Mouse (Mus musculus) cerebellum, adult 9-10 months (tissue): ENCODE data around the gene Parp11.

Experiments
- DNase-seq: peaks from one replicate; pipeline ENCODE4 v3.0.0; 2022

Parp11 gene

DNA sequence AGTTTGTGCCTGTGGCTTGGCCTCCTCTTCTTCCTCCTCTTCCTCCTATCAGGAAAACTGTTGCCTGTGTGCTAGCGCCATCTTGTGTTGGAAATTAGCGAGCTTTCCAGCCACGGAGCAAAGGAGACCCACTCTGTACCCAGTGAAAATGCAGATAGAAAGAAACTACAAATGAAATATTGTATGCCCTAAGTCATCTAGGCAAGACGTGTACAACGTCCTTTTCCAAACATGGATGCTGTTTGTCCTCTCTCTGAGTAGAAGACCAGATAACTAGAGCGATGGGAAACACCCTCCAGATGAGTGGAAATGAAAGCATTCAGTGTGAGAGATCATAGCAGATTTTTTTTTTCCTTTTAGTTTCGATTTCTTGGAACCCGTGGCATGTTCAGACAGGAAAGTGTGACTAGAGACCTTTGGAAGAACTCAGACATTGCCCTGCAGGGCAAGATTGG lies at the start of gene Parp11:
TSS of gene Parp11 (plus strand) at position 405 of the 455 bp plus-strand sequence.
- DNase-seq = peak; percentile 49

- no peak for DNase-seq
These were observed 48.6 kb upstream of the Parp11 start for GRCm38 (mm10) chr6:127398073-127398472.

- no peak for DNase-seq
These were observed 45.2 kb upstream of the Parp11 start for GRCm38 (mm10) chr6:127401419-127401818.

DNA sequence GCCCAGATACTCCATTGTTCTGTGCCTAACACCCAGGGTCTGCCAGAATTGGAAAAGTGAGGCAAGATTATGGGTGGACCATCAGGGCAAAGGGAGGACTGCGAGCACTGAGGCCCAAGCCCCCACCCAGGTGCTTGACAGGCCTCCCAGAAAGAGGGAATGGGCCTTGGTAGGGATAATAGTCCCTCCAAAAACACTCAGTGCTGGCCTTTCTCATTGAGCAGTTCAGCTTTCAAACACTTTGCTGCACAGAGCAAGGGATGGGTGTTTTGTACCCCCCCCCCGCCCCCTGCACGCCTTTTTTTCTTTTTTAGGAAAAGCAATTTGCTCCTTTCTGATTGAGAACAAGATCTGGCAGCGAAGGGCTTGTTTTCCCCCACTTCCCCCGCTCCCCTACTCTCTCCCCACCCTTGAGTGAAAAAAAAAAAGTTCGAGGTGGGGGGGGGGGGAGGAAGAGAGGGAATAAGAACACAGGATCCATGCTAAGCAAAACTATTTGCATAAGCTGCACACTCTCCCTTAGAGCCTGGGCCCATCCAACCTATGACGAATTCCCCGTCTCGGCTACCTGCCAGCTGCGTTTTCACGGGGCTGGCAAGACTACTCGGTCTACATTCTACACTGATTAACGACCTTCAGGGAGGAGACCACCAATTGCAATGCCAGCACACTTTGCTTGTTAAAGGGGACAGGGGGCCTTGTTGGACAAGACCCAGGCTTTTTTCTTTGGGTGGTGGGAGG lies 42.4 kb upstream of the Parp11 start:
- DNase-seq = no peak

- no peak for DNase-seq
These were observed 41.0 kb upstream of the Parp11 start for GRCm38 (mm10) chr6:127405682-127406081.

DNA sequence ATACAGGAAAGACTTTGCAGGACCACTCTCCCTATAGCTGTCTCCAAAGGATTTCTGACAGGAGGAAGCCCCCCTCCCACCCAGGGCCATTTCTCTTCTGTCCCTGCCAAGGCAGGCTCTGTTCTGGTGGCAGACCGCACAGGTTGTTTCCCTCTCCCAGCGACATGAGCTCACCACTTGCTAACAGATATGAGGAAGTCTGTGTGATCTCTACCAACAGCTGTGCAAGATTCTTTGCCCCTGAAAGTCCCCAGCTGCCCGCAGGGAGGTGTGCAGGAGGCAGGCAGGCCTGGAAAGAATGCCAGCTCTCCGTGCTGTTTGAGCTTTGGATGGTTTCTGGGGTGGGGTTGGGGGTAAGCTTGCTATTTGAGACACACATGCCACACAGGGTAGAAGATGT lies 38.9 kb upstream of the Parp11 start:
- no peak for DNase-seq

DNA sequence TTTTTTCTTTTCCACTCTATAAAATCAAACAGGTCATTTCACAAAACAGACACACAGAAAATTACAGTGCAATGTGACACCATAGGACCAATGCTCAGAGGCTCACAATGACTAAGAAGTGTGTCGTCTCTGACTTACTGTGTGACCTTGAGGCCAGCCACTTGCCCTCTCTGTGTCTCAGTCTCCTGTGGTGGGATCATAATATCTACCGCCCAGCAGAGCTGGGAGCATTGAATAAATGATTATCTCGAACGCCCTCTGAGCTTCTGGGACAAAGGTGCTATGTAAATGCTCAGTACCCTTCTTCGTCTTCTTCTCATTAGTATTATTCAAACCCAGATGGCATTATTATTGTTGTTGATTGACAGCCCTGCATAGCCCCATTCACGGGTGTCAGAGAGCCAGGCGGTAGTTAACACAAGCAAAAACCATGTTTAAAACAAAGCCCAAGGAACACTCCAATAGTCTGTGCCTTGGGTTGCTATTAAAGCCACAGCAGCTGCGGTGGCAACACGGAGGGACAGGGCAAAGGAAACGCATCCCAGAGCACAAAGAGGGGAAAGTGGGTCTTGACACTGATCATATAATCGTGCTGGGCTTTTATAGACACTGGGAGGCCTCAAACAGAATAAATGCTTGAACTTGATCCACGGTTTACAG lies 29.0 kb upstream of the Parp11 start:
- DNase-seq = no peak

GRCm38 (mm10) chr6:127418322-127418721 lies 28.3 kb upstream of the Parp11 start:
- no peak for DNase-seq

DNA sequence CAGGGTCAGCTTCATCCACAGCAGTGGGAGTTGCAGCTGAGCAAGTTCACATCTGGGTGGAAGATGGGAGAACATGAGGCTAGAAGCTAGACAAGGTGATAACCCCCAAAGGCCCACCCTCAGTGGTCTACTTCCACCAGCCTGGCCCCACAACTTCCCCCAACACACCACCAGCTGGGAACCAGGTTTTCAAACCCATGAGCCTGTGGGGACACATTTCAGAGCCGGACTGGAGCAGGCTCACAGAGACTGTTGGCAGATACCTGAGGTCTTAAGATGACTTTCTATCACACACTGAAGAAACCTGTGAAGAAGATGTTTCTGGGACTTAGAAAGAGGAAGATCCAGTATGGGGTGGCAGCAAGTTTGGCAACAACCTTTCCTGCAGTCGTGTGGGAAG lies 26.5 kb upstream of the Parp11 start:
- no peak for DNase-seq

GRCm38 (mm10) chr6:127425095-127425494 lies 21.5 kb upstream of the Parp11 start:
- DNase-seq = no peak

DNA sequence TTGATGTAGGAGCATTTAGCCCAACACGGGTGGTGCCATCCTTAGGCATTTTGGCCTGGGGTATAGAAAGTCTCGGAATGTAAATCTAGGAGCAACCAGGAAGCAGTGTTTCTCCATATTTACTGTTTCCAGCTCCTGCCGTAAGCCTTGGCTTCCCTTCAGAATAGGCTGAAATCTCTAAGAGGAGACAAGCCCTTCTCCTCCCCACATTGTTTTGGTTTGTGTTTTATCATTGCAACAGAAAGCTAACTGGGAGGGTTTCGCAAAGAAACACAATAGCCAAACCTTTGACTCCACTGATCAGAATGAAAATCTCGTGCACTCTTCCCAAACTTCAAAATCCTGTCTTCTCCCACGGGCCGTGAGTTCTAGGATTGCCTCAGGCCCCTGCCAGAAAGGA lies 15.9 kb upstream of the Parp11 start:
- DNase-seq = no peak

DNA sequence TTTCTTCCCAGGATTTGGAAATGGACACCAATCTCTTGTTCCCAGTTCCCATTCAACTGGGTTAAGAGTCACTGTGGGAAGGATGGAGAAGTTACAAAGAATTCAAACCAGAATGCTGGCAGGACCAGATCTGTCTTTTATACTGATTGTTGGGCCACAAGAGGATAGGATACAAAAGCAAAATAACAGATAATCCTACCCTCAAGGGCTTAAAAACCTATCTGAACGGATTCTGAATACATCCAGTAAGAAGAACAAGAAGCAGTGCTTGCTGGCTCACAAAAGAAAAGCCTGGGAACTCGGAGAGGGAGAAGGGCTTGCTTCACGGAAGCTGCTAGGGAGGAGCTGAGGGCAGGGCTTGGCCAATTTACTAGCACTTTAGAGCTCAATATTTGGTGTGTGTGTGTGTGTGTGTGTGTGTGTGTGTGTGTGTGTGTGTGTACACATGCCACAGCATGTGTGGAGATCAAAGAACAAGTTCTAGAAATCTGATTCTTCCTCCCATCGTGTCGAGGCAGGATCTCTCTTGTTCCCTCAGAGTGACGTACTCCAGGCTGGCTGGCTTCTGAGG lies 15.4 kb upstream of the Parp11 start:
- DNase-seq = no peak

DNA sequence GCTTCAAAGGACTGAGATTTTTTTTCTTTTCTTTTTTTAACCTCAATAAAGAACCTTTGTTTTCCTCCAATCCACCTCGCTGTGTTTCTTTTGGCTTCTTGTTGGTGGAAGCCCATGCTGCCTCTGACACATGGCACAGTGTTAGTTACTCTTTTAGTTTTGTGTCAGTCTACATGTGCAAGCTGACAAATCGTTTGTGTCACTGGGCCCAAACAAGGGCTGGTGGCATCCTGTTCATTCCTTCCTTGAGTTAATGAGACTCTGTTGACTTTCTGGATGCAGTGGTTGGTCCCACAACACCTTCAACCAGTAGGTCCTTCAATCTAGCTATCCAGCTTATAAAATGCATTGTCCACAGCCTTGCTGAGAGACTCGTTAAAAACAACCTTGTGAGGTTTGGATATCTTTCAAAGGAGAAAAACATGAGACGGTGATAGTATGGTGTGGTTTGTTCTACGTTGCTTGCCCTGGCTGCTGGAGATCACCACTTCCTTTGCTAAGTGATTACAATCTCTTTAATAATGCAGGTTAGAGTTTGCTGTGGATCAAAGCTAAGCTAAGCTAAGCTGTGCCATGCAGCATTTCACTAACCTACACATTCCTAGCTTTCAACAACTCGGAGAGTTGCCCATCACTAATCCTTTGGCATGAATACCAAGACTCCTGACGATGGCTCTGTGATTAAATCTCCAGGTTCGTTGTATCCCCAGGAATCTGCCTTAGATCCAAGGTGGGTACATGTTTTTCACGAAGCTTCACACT lies 12.6 kb upstream of the Parp11 start:
- DNase-seq = no peak

- no peak for DNase-seq
These were observed 12.0 kb upstream of the Parp11 start for GRCm38 (mm10) chr6:127434648-127434984.

GRCm38 (mm10) chr6:127439063-127439462 lies 7.6 kb upstream of the Parp11 start:
- no peak for DNase-seq

- no peak for DNase-seq
These were observed 7.0 kb upstream of the Parp11 start for GRCm38 (mm10) chr6:127439540-127440195.

DNA sequence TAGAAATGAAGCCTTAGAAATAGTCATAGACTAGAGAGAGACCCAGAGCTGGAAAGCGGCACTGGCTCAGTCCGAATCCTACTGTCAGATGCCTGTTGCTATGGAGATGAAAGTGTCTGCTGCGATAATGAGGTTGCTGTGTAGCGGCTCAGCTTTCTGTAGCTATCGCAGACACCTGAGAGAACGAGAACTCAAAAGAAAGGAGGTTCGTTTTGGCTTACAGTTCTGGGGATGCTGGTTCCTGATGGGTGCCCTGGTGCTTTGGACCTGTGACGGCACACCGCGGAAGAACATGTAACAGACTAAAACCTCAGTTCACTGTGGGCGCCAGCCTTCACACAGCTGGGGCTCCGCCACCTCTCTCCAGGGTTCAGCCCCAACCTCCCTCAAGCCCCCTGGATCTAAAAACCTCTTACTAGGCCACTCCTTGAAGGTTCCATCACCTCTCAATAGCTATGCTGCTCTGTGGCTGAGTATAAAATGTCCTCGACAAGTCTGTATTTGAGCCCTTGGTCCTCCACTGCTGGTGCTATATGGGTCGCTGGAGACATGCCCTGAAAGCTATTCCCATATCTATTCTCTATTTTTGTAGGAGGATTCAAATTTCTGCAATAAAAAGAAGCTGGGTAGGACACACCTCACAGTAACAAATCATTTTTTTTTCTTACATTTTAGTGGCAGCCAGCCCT lies 6.1 kb upstream of the Parp11 start:
- no peak for DNase-seq

- no peak for DNase-seq
These were observed 4.1 kb upstream of the Parp11 start for GRCm38 (mm10) chr6:127442584-127442983.

DNA sequence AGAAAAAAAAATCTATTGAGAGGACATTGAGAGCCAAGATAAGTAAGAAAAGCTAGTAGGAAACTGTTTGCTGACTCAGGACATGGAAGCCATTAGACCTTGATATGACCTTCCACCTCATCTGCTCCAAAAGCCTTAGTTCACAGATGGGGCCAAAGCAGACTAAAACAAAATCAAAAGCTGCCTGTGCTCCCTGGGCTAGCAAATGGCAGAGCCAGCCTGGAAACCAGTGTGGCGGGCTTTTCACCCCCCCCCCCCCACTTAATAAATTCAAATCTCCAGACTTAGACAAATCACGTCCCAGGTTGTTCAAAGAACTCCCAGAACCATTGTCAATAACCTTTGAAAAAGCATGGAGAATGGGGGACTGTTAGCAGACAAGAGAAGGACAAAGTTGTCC lies 2.7 kb upstream of the Parp11 start:
- DNase-seq = no peak

DNA sequence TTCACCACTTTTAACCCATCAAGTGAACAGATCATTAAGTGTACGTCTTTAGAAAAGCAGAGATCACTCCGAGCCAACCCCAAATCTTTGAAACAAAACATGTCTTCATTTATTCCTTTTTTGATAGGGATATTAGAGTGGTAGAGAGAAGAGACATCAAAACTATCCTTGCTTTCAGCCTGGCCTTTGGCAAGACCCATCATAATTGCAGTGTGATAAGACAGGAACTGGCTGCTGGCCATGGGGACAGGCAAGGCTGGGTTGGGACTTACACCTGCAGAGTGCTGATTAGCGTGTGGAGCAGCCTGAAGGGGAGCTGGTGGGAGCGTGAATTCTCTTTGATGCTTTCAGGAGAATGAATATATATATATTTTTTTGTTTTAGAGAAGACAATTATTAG lies 2.2 kb upstream of the Parp11 start:
- no peak for DNase-seq

DNA sequence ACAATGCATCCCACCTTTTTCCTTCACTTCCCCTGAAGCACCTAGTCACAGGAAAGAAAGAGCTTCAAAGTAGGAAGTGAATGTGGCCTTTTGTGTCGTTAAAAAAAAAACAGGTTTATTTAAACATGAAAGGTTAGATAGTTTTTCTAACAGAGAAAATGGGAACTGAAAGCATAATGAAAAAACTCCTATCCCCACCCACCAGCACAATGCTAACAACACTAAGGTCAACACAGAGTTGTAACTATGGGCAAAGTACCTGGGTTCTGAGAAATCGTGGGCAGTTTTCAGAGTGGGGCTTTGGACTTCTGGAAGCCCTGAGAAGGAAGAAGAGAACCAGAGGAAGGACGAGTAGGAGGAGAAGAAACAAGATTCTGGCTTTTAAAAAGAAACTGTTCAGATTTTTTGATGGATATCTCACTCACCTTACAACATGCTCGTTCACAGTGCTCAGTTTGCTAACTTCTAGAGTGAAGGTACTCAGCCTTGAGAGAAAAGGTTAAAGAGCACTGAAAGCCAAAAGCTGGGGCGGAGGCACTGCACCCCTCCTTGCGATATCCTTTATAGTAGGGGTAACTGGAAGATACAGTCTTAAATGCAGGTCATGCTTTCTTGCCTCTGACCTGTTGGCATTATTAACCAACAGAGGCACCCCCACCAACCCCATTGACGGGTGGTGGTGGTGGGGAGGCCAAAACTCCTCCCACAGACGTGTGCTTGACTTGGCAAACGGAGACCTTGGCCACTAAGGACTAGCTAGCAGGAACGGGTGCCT lies 1.2 kb downstream of the Parp11 start:
- no peak for DNase-seq

DNA sequence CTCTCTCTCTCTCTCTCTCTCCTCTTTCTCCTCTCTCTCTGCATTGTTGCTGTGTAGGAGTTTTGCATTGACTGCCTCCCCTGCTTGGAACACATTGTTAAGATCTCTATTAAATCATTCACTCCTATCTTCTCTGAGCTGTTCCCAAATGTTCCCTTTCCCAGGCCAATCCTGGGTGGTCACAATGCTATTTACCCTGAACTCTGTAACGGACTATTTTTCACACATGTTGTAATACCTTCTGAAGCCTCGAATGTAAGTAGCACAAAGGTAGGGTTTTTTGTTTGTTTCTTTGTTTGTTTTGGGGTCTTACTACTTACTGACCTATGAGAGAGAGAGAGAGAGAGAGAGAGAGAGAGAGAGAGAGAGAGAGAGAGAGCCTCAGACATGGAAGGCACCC lies 2.2 kb downstream of the Parp11 start:
- no peak for DNase-seq
